Mouse (Mus musculus) CH12.LX (cell line): ENCODE data around the gene Slu7. TPM values are rescaled to one million over a fixed set of nuclear protein-coding genes. Genes with fewer than 3 reads are reported as not detected.

Experiments
- DNase-seq: peaks from one replicate; pipeline ENCODE4 v3.0.0-alpha.2; 2013; ENCODE audit errors: extremely low read depth
- H3K27ac ChIP-seq: 2 replicates; pipeline ENCODE4 v1.5.1; 2012; ENCODE audit warnings: low read depth, mild to moderate bottlenecking, control low read depth, moderate library complexity; ENCODE audit not compliant: insufficient read depth
- H3K27me3 ChIP-seq: replicated peaks from 2 replicates; pipeline ENCODE3; 2012; ENCODE audit warnings: inconsistent platforms
- H3K36me3 ChIP-seq, 2 experiments: replicated peaks in 1 of 2; 2 replicates each; pipeline versions ENCODE3 to v1.6.1; 2012; ENCODE audit warnings: inconsistent platforms in 1 of 2, low read length in 1 of 2, mild to moderate bottlenecking in 1 of 2, mixed read lengths in 1 of 2, moderate library complexity in 1 of 2; ENCODE audit not compliant: control insufficient read depth in 1 of 2, insufficient read depth in 1 of 2
- H3K4me1 ChIP-seq, 2 experiments: 2 replicates each; pipeline ENCODE4 v1.6.1; 2012; ENCODE audit warnings: inconsistent platforms in 1 of 2, moderate library complexity in 1 of 2; ENCODE audit not compliant: insufficient read depth in 2 of 2, control insufficient read depth in 1 of 2
- H3K4me2 ChIP-seq: 2 replicates; pipeline ENCODE4 v1.6.1; 2012; ENCODE audit warnings: low read depth, mild to moderate bottlenecking, control low read depth; ENCODE audit not compliant: poor library complexity, insufficient read depth, severe bottlenecking
- H3K4me3 ChIP-seq, 3 experiments: fragments of 150-350 bp in 1 of 3; sonication (generic) in 1 of 3; replicated peaks in 1 of 3; 2 replicates each; pipeline versions ENCODE3 to v1.5.1; 2011 to 2012; ENCODE audit warnings: low read depth in 2 of 3, low read length in 2 of 3, mild to moderate bottlenecking in 2 of 3, moderate library complexity in 2 of 3, control low read depth in 1 of 3, improper control_type of control experiment in 1 of 3, inconsistent platforms in 1 of 3, mixed read lengths in 1 of 3; ENCODE audit not compliant: poor library complexity in 1 of 3
- H3K79me2 ChIP-seq: replicated peaks from 2 replicates; pipeline ENCODE4 v1.6.1; 2012; ENCODE audit warnings: mild to moderate bottlenecking, moderate library complexity; ENCODE audit not compliant: control insufficient read depth, poor library complexity, insufficient read depth, severe bottlenecking; ENCODE audit errors: extremely low read depth
- H3K9ac ChIP-seq: 2 replicates; pipeline ENCODE4 v1.6.1; 2012; ENCODE audit warnings: low read depth, mild to moderate bottlenecking, control low read depth, moderate library complexity; ENCODE audit not compliant: insufficient read depth
- H3K9me3 ChIP-seq: replicated peaks from 2 replicates; pipeline ENCODE3; 2012; ENCODE audit warnings: low read length, inconsistent platforms, mixed read lengths
- CHD1 ChIP-seq: IDR thresholded peaks from 2 replicates; pipeline ENCODE4 v1.6.1; 2012; ENCODE audit warnings: low read depth, low read length, improper control_type of control experiment, inconsistent platforms
- E2F4 ChIP-seq: IDR thresholded peaks from 2 replicates; pipeline ENCODE4 v1.6.1; 2011; ENCODE audit warnings: low read depth, low read length, improper control_type of control experiment; ENCODE audit not compliant: insufficient replicate concordance
- ELF1 ChIP-seq: IDR thresholded peaks from 2 replicates; pipeline ENCODE4 v1.6.1; 2014; ENCODE audit warnings: low read depth, mild to moderate bottlenecking, inconsistent platforms, low read length, improper control_type of control experiment
- ETS1 ChIP-seq: conservative IDR thresholded peaks from 2 replicates; pipeline ENCODE4 v1.6.1; 2012; ENCODE audit warnings: low read depth, mild to moderate bottlenecking, inconsistent platforms, low read length, improper control_type of control experiment, moderate library complexity
- GABPA ChIP-seq: IDR thresholded peaks from 2 replicates; pipeline ENCODE4 v1.6.1; 2012; ENCODE audit warnings: low read depth, low read length, improper control_type of control experiment, inconsistent platforms; ENCODE audit not compliant: insufficient replicate concordance
- HCFC1 ChIP-seq: IDR thresholded peaks from 2 replicates; pipeline ENCODE4 v1.6.1; 2012; ENCODE audit warnings: low read depth, mild to moderate bottlenecking, inconsistent platforms, low read length, improper control_type of control experiment
- IRF4 ChIP-seq: IDR thresholded peaks from 2 replicates; pipeline ENCODE4 v1.6.1; 2014; ENCODE audit warnings: low read depth, mild to moderate bottlenecking, inconsistent platforms, low read length, improper control_type of control experiment
- JUND ChIP-seq: conservative IDR thresholded peaks from 2 replicates; pipeline ENCODE4 v1.6.1; 2011; ENCODE audit warnings: low read depth, low read length, improper control_type of control experiment
- MAFK ChIP-seq: IDR thresholded peaks from 2 replicates; pipeline ENCODE4 v1.6.1; 2011; ENCODE audit warnings: low read length, improper control_type of control experiment; ENCODE audit not compliant: insufficient replicate concordance
- MAZ ChIP-seq: IDR thresholded peaks from 2 replicates; pipeline ENCODE4 v1.6.1; 2012; ENCODE audit warnings: low read depth, mild to moderate bottlenecking, inconsistent platforms, low read length, improper control_type of control experiment, moderate library complexity
- MEF2A ChIP-seq: IDR thresholded peaks from 2 replicates; pipeline ENCODE4 v1.6.1; 2014; ENCODE audit warnings: low read depth, mild to moderate bottlenecking, inconsistent platforms, low read length, improper control_type of control experiment, borderline replicate concordance
- MXI1 ChIP-seq: IDR thresholded peaks from 2 replicates; pipeline ENCODE4 v1.6.1; 2011; ENCODE audit warnings: mild to moderate bottlenecking, low read depth, low read length, improper control_type of control experiment
- MYC ChIP-seq: IDR thresholded peaks from 2 replicates; pipeline ENCODE4 v1.6.1; 2011; ENCODE audit warnings: low read depth, mild to moderate bottlenecking, improper control_type of control experiment, low read length
- NRF1 ChIP-seq: IDR thresholded peaks from 2 replicates; pipeline ENCODE4 v1.6.1; 2014; ENCODE audit warnings: low read depth, mild to moderate bottlenecking, inconsistent platforms, low read length, improper control_type of control experiment, moderate library complexity
- POLR2A ChIP-seq: IDR thresholded peaks from 2 replicates; pipeline ENCODE4 v1.6.1; 2011; ENCODE audit warnings: low read depth, mild to moderate bottlenecking, improper control_type of control experiment, low read length
- POLR2AphosphoS2 ChIP-seq: IDR thresholded peaks from 2 replicates; pipeline ENCODE4 v1.6.1; 2011; ENCODE audit warnings: low read depth, low read length, improper control_type of control experiment
- SIN3A ChIP-seq: IDR thresholded peaks from 2 replicates; pipeline ENCODE4 v1.6.1; 2012; ENCODE audit warnings: low read length, improper control_type of control experiment, inconsistent platforms
- SMC3 ChIP-seq: IDR thresholded peaks from 2 replicates; pipeline ENCODE4 v1.6.1; 2011; ENCODE audit warnings: low read depth, low read length, improper control_type of control experiment
- TBP ChIP-seq: conservative IDR thresholded peaks from 2 replicates; pipeline ENCODE4 v1.6.1; 2011; ENCODE audit warnings: low read depth, low read length, improper control_type of control experiment
- TCF12 ChIP-seq: IDR thresholded peaks from 2 replicates; pipeline ENCODE4 v1.6.1; 2014; ENCODE audit warnings: low read depth, mild to moderate bottlenecking, inconsistent platforms, low read length, improper control_type of control experiment
- ZC3H11A ChIP-seq: IDR thresholded peaks from 2 replicates; pipeline ENCODE4 v1.6.1; 2012; ENCODE audit warnings: low read depth, mild to moderate bottlenecking, inconsistent platforms, low read length, improper control_type of control experiment
- ZMIZ1 ChIP-seq: IDR thresholded peaks from 2 replicates; pipeline ENCODE4 v1.6.1; 2012; ENCODE audit warnings: low read depth, mild to moderate bottlenecking, inconsistent platforms, low read length, improper control_type of control experiment
- ZNF384 ChIP-seq: IDR thresholded peaks from 2 replicates; pipeline ENCODE4 v1.6.1; 2012; ENCODE audit warnings: low read depth, low read length, improper control_type of control experiment, inconsistent platforms
- dilution Hi-C: fragments of 300-500 bp; cut with MboI; formaldehyde crosslinking; loops from 2 replicates; pipeline ENCODE4 v1.14.3; 2020; ENCODE audit warnings: low sequenced_read_pairs; ENCODE audit not compliant: extremely low pct_unique_long_range_greater_than_20kb, extremely low pct_ligation_motif_present
- in situ Hi-C: fragments of 300-500 bp; cut with MboI; formaldehyde crosslinking; loops from 3 replicates; pipeline ENCODE4 v1.14.3; 2019; ENCODE audit warnings: low sequenced_read_pairs, low pct_ligation_motif_present, low pct_unique_long_range_greater_than_20kb, mixed read lengths
- polyA plus RNA-seq: library from polyadenylated mRNA; unstranded; fragments of >175 nt; gene quantifications from 2 replicates; pipeline ENCODE4 v1.2.1, GENCODE M21; 2012; ENCODE audit warnings: low read depth; ENCODE audit not compliant: insufficient read length
- total RNA-seq, 2 experiments: library from RNA; depleted of rRNA; stranded (reverse); fragments of 300-350 nt in 1 of 2; fragments of >200 nt in 1 of 2; gene quantifications; 2 replicates each; pipeline ENCODE4 v1.2.3; 2012 to 2014

Gene Slu7
- total and polyA plus RNA-seq, 3 experiments = 41.6 to 66.8 (median 60.3) TPM

DNA sequence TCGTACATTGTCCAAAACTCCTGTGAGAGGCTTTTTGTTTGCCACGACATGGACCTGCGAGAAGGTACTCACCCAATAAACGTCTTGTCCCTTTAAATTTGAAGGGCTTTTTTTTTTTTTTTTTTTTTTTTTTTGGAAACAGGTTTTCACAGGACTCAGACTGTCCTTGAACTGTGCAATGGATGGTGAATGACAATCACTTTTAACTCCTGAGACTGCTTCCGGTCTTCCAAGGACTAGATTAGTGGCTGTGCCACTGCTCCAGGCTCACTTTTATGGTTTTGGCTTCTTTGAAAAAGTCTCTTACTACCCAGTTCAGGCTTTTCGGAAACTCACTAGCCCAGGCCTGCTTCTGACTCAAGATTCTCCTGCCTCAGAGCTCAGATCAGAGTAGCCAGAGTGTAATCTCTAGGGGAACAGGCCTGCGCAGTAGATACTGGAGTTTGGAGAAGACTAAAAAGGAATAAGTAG is 7.1 kb upstream of the Slu7 start:
- Histone ChIP-seq H3K4me3 (peak overlapping the region in 2 of 3 experiments; percentile 48 to 88), H3K4me2 (peak overlapping the region; percentile 99), H3K4me1 (peaks cover 15 to 31% of the 10 kb centered on the region in 2 experiments), H3K27me3 (no peaks in the 10 kb centered on the region), H3K9ac (peak overlapping the region; percentile 59), H3K9me3 (no peaks in the 10 kb centered on the region), H3K36me3 (peaks cover 21 to 31% of the 10 kb centered on the region in 2 experiments), H3K79me2 (peaks cover 12% of the 10 kb centered on the region; the same call in 1 of the 2 replicates), H3K27ac (0 out of 2 replicates have a peak overlapping the region, but pooled peaks have one; percentile 19)
- dilution Hi-C loops = no loop called here
- TF ChIP-seq MAFK = no peak
- 0 out of 2 replicates have a peak, but pooled peaks have one; percentile 64 for TF ChIP-seq MYC
- peak; percentile 67 for TF ChIP-seq HCFC1
- TF ChIP-seq MXI1 = no peak
- TF ChIP-seq TCF12 = no peak; the same call in 1 of the 2 replicates
- peak; percentile 92; the same call in 1 of the 2 replicates for TF ChIP-seq SIN3A
- no peak for TF ChIP-seq POLR2AphosphoS2
- TF ChIP-seq ZMIZ1 = no peak
- TF ChIP-seq MAZ = 0 out of 2 replicates have a peak, but pooled peaks have one; percentile 67
- TF ChIP-seq IRF4 = 0 out of 2 replicates have a peak, but pooled peaks have one; percentile 23
- TF ChIP-seq JUND = peak; percentile 46; the same call in 1 of the 2 replicates
- no peak for TF ChIP-seq NRF1
- no peak for TF ChIP-seq E2F4
- TF ChIP-seq ELF1 = peak; percentile 47
- no peak for TF ChIP-seq GABPA
- TF ChIP-seq ZC3H11A = no peak
- TF ChIP-seq MEF2A = no peak
- no peak for TF ChIP-seq POLR2A
- TF ChIP-seq ETS1 = 0 out of 2 replicates have a peak, but pooled peaks have one; percentile 11
- no peak for TF ChIP-seq SMC3
- TF ChIP-seq ZNF384 = peak; percentile 99
- DNase-seq = no peak
- in situ Hi-C loops = no loop called here

- Histone ChIP-seq H3K79me2 (peaks cover 32% of the 10 kb centered on the region), H3K27me3 (no peaks in the 10 kb centered on the region), H3K4me1 (peaks cover 7 to 14% of the 10 kb centered on the region in 2 experiments), H3K9ac (peak overlapping the region; percentile 89), H3K9me3 (no peaks in the 10 kb centered on the region), H3K4me2 (peak overlapping the region; percentile 100; the same call in 1 of the 2 replicates), H3K36me3 (peaks cover 16 to 33% of the 10 kb centered on the region in 2 experiments), H3K27ac (peak overlapping the region; percentile 23; the same call in 1 of the 2 replicates), H3K4me3 (peak overlapping the region; percentile 81 to 100 (median 99))
- no peak for TF ChIP-seq IRF4
- 0 out of 2 replicates have a peak, but pooled peaks have one; percentile 58 for TF ChIP-seq CHD1
- TF ChIP-seq ZMIZ1 = no peak
- no peak for TF ChIP-seq TBP
- TF ChIP-seq MEF2A = no peak
- no peak for TF ChIP-seq MXI1
- no peak for DNase-seq
- dilution Hi-C loops (no loop called here), in situ Hi-C loops (no loop called here)
These were observed 472 bp downstream of the Slu7 start for GRCm38 (mm10) chr11:43434024-43434407.
